Mouse (Mus musculus) CH12.LX (cell line): ENCODE results near the gene Pde11a.

Experiments used
- CHD2 ChIP-seq: IDR thresholded peaks from 2 replicates; pipeline ENCODE4 v1.6.1; 2011; ENCODE audit warnings: low read length, improper control_type of control experiment
- CTCF ChIP-seq, 2 experiments: IDR thresholded peaks in 1 of 2; conservative IDR thresholded peaks in 1 of 2; 2 replicates each; pipeline ENCODE4 v1.5.1; 2011 to 2012; ENCODE audit warnings: low read depth in 2 of 2, low read length in 2 of 2, improper control_type of control experiment in 1 of 2, inconsistent platforms in 1 of 2, mild to moderate bottlenecking in 1 of 2, moderate library complexity in 1 of 2
- ELF1 ChIP-seq: IDR thresholded peaks from 2 replicates; pipeline ENCODE4 v1.6.1; 2014; ENCODE audit warnings: low read depth, mild to moderate bottlenecking, inconsistent platforms, low read length, improper control_type of control experiment
- MEF2A ChIP-seq: IDR thresholded peaks from 2 replicates; pipeline ENCODE4 v1.6.1; 2014; ENCODE audit warnings: low read depth, mild to moderate bottlenecking, inconsistent platforms, low read length, improper control_type of control experiment, borderline replicate concordance
- MXI1 ChIP-seq: IDR thresholded peaks from 2 replicates; pipeline ENCODE4 v1.6.1; 2011; ENCODE audit warnings: mild to moderate bottlenecking, low read depth, low read length, improper control_type of control experiment
- POLR2A ChIP-seq: IDR thresholded peaks from 2 replicates; pipeline ENCODE4 v1.6.1; 2011; ENCODE audit warnings: low read depth, mild to moderate bottlenecking, improper control_type of control experiment, low read length
- SMC3 ChIP-seq: IDR thresholded peaks from 2 replicates; pipeline ENCODE4 v1.6.1; 2011; ENCODE audit warnings: low read depth, low read length, improper control_type of control experiment
- USF1 ChIP-seq: IDR thresholded peaks from 2 replicates; pipeline ENCODE4 v1.6.1; 2014; ENCODE audit warnings: low read depth, mild to moderate bottlenecking, inconsistent platforms, low read length, improper control_type of control experiment
- USF2 ChIP-seq: conservative IDR thresholded peaks from 2 replicates; pipeline ENCODE4 v1.6.1; 2011; ENCODE audit warnings: low read depth, low read length, improper control_type of control experiment
- ZMIZ1 ChIP-seq: IDR thresholded peaks from 2 replicates; pipeline ENCODE4 v1.6.1; 2012; ENCODE audit warnings: low read depth, mild to moderate bottlenecking, inconsistent platforms, low read length, improper control_type of control experiment

DNA sequence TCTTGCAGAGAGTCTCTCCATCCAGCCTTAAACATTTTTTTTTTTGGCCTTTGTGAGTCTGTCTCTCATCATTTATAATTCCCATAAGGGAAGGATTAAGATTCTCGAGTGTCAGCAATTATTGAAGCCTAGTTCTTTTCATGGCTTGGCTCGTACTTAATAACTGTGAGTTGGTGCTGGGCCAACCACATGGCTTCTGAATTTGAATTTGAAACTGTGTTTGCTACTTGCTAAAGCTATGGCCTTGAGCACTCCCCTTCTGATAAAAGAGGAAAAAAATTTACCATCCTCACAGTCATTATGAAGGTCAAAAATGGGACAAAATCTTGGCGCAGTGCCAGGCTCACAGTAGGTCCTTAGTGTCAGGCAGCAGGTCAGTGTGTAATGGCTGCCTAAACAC, 251.4 kb downstream of the Pde11a start:
- TF ChIP-seq SMC3 (no peak), POLR2A (no peak), USF2 (no peak), MEF2A (no peak), CTCF (conservative IDR thresholded peaks at IDR 0.05 in 1 of 2, IDR thresholded peaks at IDR 0.05 in 1 of 2; ENCODE audit: low read depth in 2 of 2, low read length in 2 of 2) (no peak), CHD2 (no peak), MXI1 (no peak), USF1 (no peak), ZMIZ1 (no peak), ELF1 (no peak)
